Mouse (Mus musculus) MEL (cell line): Measurements from ENCODE around the gene Tuft1.

Experiments
- BHLHE40 ChIP-seq: IDR thresholded peaks from 2 replicates; pipeline ENCODE4 v1.6.1; 2012; ENCODE audit warnings: low read depth, mild to moderate bottlenecking, inconsistent platforms, low read length, improper control_type of control experiment, borderline replicate concordance
- CHD2 ChIP-seq: IDR thresholded peaks from 2 replicates; pipeline ENCODE4 v1.6.1; 2011; ENCODE audit warnings: low read length, improper control_type of control experiment
- CTCF ChIP-seq, 3 experiments: IDR thresholded peaks in 2 of 3; conservative IDR thresholded peaks in 1 of 3; 2 replicates each; pipeline ENCODE4 v1.5.1; 2011 to 2012; ENCODE audit warnings: low read length in 3 of 3, low read depth in 2 of 3, mild to moderate bottlenecking in 2 of 3, improper control_type of control experiment in 1 of 3, inconsistent platforms in 1 of 3, mixed read lengths in 1 of 3, moderate library complexity in 1 of 3; ENCODE audit not compliant: control insufficient read depth in 1 of 3, insufficient read depth in 1 of 3, poor library complexity in 1 of 3, severe bottlenecking in 1 of 3
- E2F4 ChIP-seq: IDR thresholded peaks from 2 replicates; pipeline ENCODE4 v1.6.1; 2011; ENCODE audit warnings: low read depth, low read length, improper control_type of control experiment, borderline replicate concordance
- ETS1 ChIP-seq: IDR thresholded peaks from 2 replicates; pipeline ENCODE4 v1.6.1; 2012; ENCODE audit warnings: low read depth, mild to moderate bottlenecking, inconsistent platforms, low read length, improper control_type of control experiment, moderate library complexity
- GABPA ChIP-seq: IDR thresholded peaks from 2 replicates; pipeline ENCODE4 v1.6.1; 2012; ENCODE audit warnings: low read depth, mild to moderate bottlenecking, inconsistent platforms, low read length, improper control_type of control experiment, moderate library complexity
- GATA1 ChIP-seq: IDR thresholded peaks from 2 replicates; pipeline ENCODE4 v1.6.1; 2011; ENCODE audit warnings: low read depth, low read length, improper control_type of control experiment
- MAX ChIP-seq: IDR thresholded peaks from 2 replicates; pipeline ENCODE4 v1.6.1; 2011; ENCODE audit warnings: low read length, improper control_type of control experiment
- NRF1 ChIP-seq: IDR thresholded peaks from 2 replicates; pipeline ENCODE4 v1.6.1; 2014; ENCODE audit warnings: low read depth, mild to moderate bottlenecking, inconsistent platforms, low read length, improper control_type of control experiment, moderate library complexity; ENCODE audit not compliant: poor library complexity, insufficient read depth, severe bottlenecking
- POLR2A ChIP-seq, 2 experiments: IDR thresholded peaks; 2 replicates each; pipeline ENCODE4 v1.6.1; 2011 to 2012; ENCODE audit warnings: low read length in 2 of 2, mild to moderate bottlenecking in 2 of 2, control low read depth in 1 of 2, improper control_type of control experiment in 1 of 2, low read depth in 1 of 2, moderate library complexity in 1 of 2; ENCODE audit not compliant: control insufficient read depth in 1 of 2, insufficient read depth in 1 of 2, poor library complexity in 1 of 2
- RAD21 ChIP-seq: IDR thresholded peaks from 2 replicates; pipeline ENCODE4 v1.6.1; 2011; ENCODE audit warnings: mild to moderate bottlenecking, low read depth, low read length, improper control_type of control experiment
- USF1 ChIP-seq: IDR thresholded peaks from 2 replicates; pipeline ENCODE4 v1.6.1; 2014; ENCODE audit warnings: low read depth, mild to moderate bottlenecking, inconsistent platforms, low read length, improper control_type of control experiment, moderate library complexity
- ZNF384 ChIP-seq: IDR thresholded peaks from 2 replicates; pipeline ENCODE4 v1.6.1; 2012; ENCODE audit warnings: low read depth, mild to moderate bottlenecking, inconsistent platforms, low read length, improper control_type of control experiment

- TF ChIP-seq MAX (no peak), RAD21 (no peak), BHLHE40 (no peak), ZNF384 (no peak), POLR2A (IDR thresholded peaks at IDR 0.05; ENCODE audit: control insufficient read depth in 1 of 2, insufficient read depth in 1 of 2, low read depth in 1 of 2, low read length in 2 of 2, poor library complexity in 1 of 2) (no peak), ETS1 (no peak), USF1 (no peak), CTCF (IDR thresholded peaks at IDR 0.05 in 2 of 3, conservative IDR thresholded peaks at IDR 0.05 in 1 of 3; ENCODE audit: control insufficient read depth in 1 of 3, insufficient read depth in 1 of 3, low read depth in 2 of 3, low read length in 3 of 3, poor library complexity in 1 of 3, severe bottlenecking in 1 of 3) (no peak), CHD2 (no peak), E2F4 (no peak), NRF1 (no peak), GABPA (no peak), GATA1 (no peak)
Measured at GRCm38 (mm10) chr3:94650409-94650808, 8.3 kb downstream of the Tuft1 start.
